Mouse (Mus musculus) lung, embryonic 14.5 days (tissue): ENCODE measurements around the gene Slc16a13. TPM values are rescaled to one million over a fixed set of nuclear protein-coding genes. Genes with fewer than 3 reads are reported as not detected.

Experiments used
- ATAC-seq: fragments of 200-750 bp; cut with Nextera tagmentation; 2 replicates; pipeline ENCODE4 v1.8.0; 2017; ENCODE audit warnings: mild to moderate bottlenecking, moderate TSS enrichment, moderate library complexity; ENCODE audit not compliant: insufficient read depth
- DNase-seq: peaks from one replicate; pipeline ENCODE4 v3.0.0-alpha.2; 2015
- H3K27ac ChIP-seq: fragments of 300-500 bp; sonication (generic); 2 replicates; pipeline ENCODE4 v1.5.1; 2014; ENCODE audit warnings: low read depth, mild to moderate bottlenecking, moderate library complexity
- H3K27me3 ChIP-seq: fragments of 300-500 bp; sonication (generic); 2 replicates; pipeline ENCODE4 v1.6.1; 2014; ENCODE audit warnings: low read length, control low read depth; ENCODE audit not compliant: insufficient read depth
- H3K36me3 ChIP-seq: fragments of 300-500 bp; sonication (generic); 2 replicates; pipeline ENCODE4 v1.6.1; 2014; ENCODE audit warnings: control low read depth; ENCODE audit not compliant: insufficient read depth
- H3K4me1 ChIP-seq: fragments of 300-500 bp; sonication (generic); 2 replicates; pipeline ENCODE4 v1.6.1; 2014; ENCODE audit warnings: antibody characterized with exemption, control low read depth; ENCODE audit not compliant: insufficient read depth
- H3K4me2 ChIP-seq: fragments of 300-500 bp; sonication (generic); 2 replicates; pipeline ENCODE4 v1.6.1; 2014; ENCODE audit warnings: mild to moderate bottlenecking
- H3K4me3 ChIP-seq: fragments of 300-500 bp; sonication (generic); 2 replicates; pipeline ENCODE4 v1.5.1; 2014; ENCODE audit warnings: low read depth, low read length
- H3K9ac ChIP-seq: fragments of 300-500 bp; sonication (generic); 2 replicates; pipeline ENCODE4 v1.6.1; 2014
- H3K9me3 ChIP-seq: fragments of 300-500 bp; sonication (generic); 2 replicates; pipeline ENCODE4 v1.6.1; 2016; ENCODE audit warnings: low read depth, low read length, control low read depth
- CTCF ChIP-seq: IDR thresholded peaks from 2 replicates; pipeline ENCODE4 v1.5.1; 2016; ENCODE audit warnings: antibody characterized with exemption, low read depth
- WGBS: fragments of 180-500 bp; shearing (Covaris S2); extraction: QIAGEN DNeasy Blood & Tissue Kit; methylation state at CpG from one replicate; pipeline ENCODE4 v1.1.7; 2014; 5-methylcytosine and 5-hydroxymethylcytosine counted together
- polyA plus RNA-seq: library from polyadenylated mRNA; unstranded; fragments of >200 nt; fragmentation: Nextera tagmentation; extraction: Ambion mirVana; gene quantifications from 2 replicates; pipeline ENCODE4 v1.2.1, GENCODE M21; 2014

The Slc16a13 gene
- polyA plus RNA-seq, 1 experiment from 2014 or later = 4.4 TPM

DNA sequence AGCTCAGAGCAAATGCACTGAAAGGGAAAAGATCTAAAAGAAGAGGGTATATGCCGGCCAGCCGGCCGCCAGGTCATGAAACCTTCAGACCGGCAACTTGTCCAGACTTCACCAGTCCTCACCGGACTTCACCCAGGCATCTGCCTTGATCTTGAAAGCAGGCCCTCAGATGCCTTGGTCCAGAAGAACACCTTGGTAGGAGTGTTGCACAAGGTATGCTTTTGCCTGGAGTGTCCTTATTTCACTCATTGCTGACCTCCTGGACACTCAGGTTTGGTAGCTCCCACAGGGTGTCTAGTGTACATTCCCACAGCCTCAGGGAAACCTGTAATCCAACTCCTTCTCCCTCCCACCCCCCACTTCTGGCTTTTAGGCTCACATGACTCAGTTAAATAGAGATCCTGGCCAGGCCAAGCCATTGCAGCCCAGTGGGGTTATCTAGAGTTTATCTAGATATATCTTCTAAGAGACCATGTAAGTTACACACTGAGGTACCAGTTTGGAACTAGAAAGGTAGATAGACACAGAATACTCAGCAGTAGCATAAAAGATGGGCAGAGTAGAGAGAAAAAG is 20.7 kb downstream of the Slc16a13 start:
- Histone ChIP-seq H3K9me3 (no peaks in the 10 kb centered on the region), H3K4me2 (no peak overlapping the region), H3K27me3 (no peaks in the 10 kb centered on the region), H3K4me1 (no peaks in the 10 kb centered on the region), H3K36me3 (no peaks in the 10 kb centered on the region), H3K27ac (no peak overlapping the region), H3K9ac (no peak overlapping the region), H3K4me3 (no peak overlapping the region)
- no peak for TF ChIP-seq CTCF
- ATAC-seq = no peak
- no peak for DNase-seq
- WGBS = 61% methylated on average over 5 of the region's 5 CpGs

GRCm38 (mm10) chr11:70199107-70199506 is 21.8 kb downstream of the Slc16a13 start:
- Histone ChIP-seq H3K9me3 (no peaks in the 10 kb centered on the region), H3K9ac (no peak overlapping the region), H3K4me1 (no peaks in the 10 kb centered on the region), H3K27ac (no peak overlapping the region), H3K36me3 (no peaks in the 10 kb centered on the region), H3K4me3 (no peak overlapping the region), H3K4me2 (no peak overlapping the region), H3K27me3 (no peaks in the 10 kb centered on the region)
- TF ChIP-seq CTCF = no peak
- DNase-seq (no peak), ATAC-seq (no peak)
- WGBS = 68% methylated on average over 8 of the region's 8 CpGs

- ATAC-seq (no peak), DNase-seq (no peak)
- Histone ChIP-seq H3K36me3 (no peaks in the 10 kb centered on the region), H3K4me2 (no peak overlapping the region), H3K4me3 (no peak overlapping the region), H3K9ac (no peak overlapping the region), H3K9me3 (no peaks in the 10 kb centered on the region), H3K4me1 (peaks cover 4% of the 10 kb centered on the region; the same call in 1 of the 2 replicates), H3K27ac (no peak overlapping the region), H3K27me3 (no peaks in the 10 kb centered on the region)
- WGBS = 78% methylated on average over 3 of the region's 3 CpGs
- no peak for TF ChIP-seq CTCF
These were observed 22.5 kb downstream of the Slc16a13 start for GRCm38 (mm10) chr11:70198332-70198731.

DNA sequence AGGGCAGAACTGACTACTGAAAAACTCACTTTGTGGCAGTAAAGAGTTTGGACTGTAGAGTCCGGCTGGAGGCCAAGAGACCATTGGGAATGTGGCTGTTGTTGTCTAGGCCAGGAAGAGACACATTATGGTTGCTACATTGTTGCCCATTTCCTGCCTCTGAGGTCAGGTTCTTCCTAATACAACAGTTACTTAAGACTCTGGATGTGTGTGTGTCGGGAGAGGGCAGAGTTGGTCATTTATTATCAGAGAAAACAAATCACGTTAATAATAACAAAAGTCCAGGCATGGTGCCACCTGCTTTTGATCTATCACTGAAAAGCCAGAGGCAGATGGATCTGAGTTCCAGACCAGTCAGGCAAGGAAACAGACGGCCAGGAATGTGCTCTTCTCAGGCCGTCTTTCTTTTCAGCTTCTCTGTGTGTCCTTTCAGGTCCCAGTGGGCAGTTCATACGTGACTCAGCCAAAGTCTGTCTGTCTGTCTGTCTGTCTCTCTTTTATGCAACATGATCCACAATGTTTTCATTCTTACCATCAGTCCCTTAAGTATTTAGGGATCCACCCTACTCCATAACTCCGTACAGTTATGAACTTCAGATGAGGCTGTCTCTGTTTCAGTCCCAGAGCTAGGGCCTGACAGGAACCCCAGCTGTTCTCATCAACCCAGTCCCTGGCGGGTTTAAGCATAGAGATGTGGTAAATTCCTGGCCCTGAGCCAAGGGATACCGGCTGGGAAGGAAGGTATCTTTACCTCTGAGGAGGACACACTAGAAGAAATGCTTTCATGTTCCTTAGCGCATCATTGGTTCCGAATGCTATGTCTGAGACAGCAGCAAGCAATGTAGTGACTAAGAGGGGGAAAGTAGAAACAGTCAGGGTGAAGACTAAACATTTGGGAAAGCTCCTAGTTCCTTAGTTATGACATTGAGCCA is 27.2 kb downstream of the Slc16a13 start:
- ATAC-seq = 0 out of 2 replicates have a peak, but pooled peaks have one; percentile 28
- no peaks in the 10 kb centered on the region for H3K36me3 ChIP-seq
- TF ChIP-seq CTCF = no peak
- H3K27me3 ChIP-seq = no peaks in the 10 kb centered on the region
- H3K27ac ChIP-seq = peak overlapping the region; percentile 58; the same call in 1 of the 2 replicates
- no peak overlapping the region for H3K4me3 ChIP-seq
- peaks cover 10% of the 10 kb centered on the region; the same call in 1 of the 2 replicates for H3K4me1 ChIP-seq
- no peaks in the 10 kb centered on the region for H3K9me3 ChIP-seq
- peak; percentile 74 for DNase-seq
- no peak overlapping the region for H3K4me2 ChIP-seq
- H3K9ac ChIP-seq = no peak overlapping the region
- 27% methylated on average over 11 of the region's 11 CpGs for WGBS

GRCm38 (mm10) chr11:70192157-70192556 is 28.7 kb downstream of the Slc16a13 start:
- no peak for TF ChIP-seq CTCF
- Histone ChIP-seq H3K9ac (no peak overlapping the region), H3K27ac (no peak overlapping the region), H3K4me3 (no peak overlapping the region), H3K4me1 (peaks cover 10% of the 10 kb centered on the region; the same call in 1 of the 2 replicates), H3K27me3 (no peaks in the 10 kb centered on the region), H3K4me2 (no peak overlapping the region), H3K36me3 (no peaks in the 10 kb centered on the region), H3K9me3 (no peaks in the 10 kb centered on the region)
- no peak for DNase-seq
- 78% methylated on average over 4 of the region's 4 CpGs for WGBS
- ATAC-seq = no peak

- Histone ChIP-seq H3K4me2 (no peak overlapping the region), H3K4me1 (peaks cover 10% of the 10 kb centered on the region; the same call in 1 of the 2 replicates), H3K9me3 (no peaks in the 10 kb centered on the region), H3K4me3 (no peak overlapping the region), H3K9ac (no peak overlapping the region), H3K36me3 (no peaks in the 10 kb centered on the region), H3K27me3 (no peaks in the 10 kb centered on the region), H3K27ac (no peak overlapping the region)
- WGBS = 80% methylated on average over 6 of the region's 6 CpGs
- ATAC-seq (no peak), DNase-seq (no peak)
- TF ChIP-seq CTCF = no peak
These were observed 29.7 kb downstream of the Slc16a13 start for GRCm38 (mm10) chr11:70191188-70191587.
